Mouse (Mus musculus) embryonic fibroblast, embryonic 13.5 days (primary cell): ENCODE measurements around the gene Gpr31b. TPM values are rescaled to one million over a fixed set of nuclear protein-coding genes. Genes with fewer than 3 reads are reported as not detected.
"Not testable (repeated sequence)": the region's sequence is repeated elsewhere in the genome, so short reads cannot be mapped to it uniquely, and the experiment has no call there.

Experiments used
- H3K27ac ChIP-seq: 2 replicates; pipeline ENCODE4 v1.5.1; 2012; ENCODE audit warnings: low read length, control low read depth, inconsistent platforms; ENCODE audit not compliant: insufficient read depth
- H3K4me1 ChIP-seq: 2 replicates; pipeline ENCODE4 v1.6.1; 2011; ENCODE audit warnings: low read length; ENCODE audit not compliant: control insufficient read depth, insufficient read depth
- H3K4me3 ChIP-seq: 2 replicates; pipeline ENCODE4 v1.5.1; 2011; ENCODE audit warnings: mild to moderate bottlenecking, control low read depth, low read length; ENCODE audit not compliant: insufficient read depth
- CTCF ChIP-seq: IDR thresholded peaks from 2 replicates; pipeline ENCODE4 v1.5.1; 2011; ENCODE audit warnings: mild to moderate bottlenecking, control low read depth, low read length, moderate library complexity, borderline replicate concordance; ENCODE audit not compliant: insufficient read depth
- POLR2A ChIP-seq: IDR thresholded peaks from 2 replicates; pipeline ENCODE4 v1.6.1; 2011; ENCODE audit warnings: low read depth, mild to moderate bottlenecking, control low read depth, low read length, moderate library complexity
- polyA plus RNA-seq: library from polyadenylated mRNA; stranded (reverse); fragments of >200 nt; gene quantifications from 2 replicates; pipeline ENCODE4 v1.2.4, GENCODE M21; 2011; ENCODE audit warnings: low read depth; ENCODE audit not compliant: missing spikeins, insufficient read length

The Gpr31b gene
- not detected in 2 replicates for polyA plus RNA-seq

- H3K4me3 ChIP-seq, H3K4me1 ChIP-seq, H3K27ac ChIP-seq: not testable (repeated sequence)
Measured at GRCm38 (mm10) chr17:13052124-13052813, at the start of gene Gpr31b. TSS of gene Gpr31b (minus strand) at chr17:13052296.

- H3K4me3 ChIP-seq, H3K4me1 ChIP-seq, H3K27ac ChIP-seq: not testable (repeated sequence)
Measured at GRCm38 (mm10) chr17:13092960-13093359, 40.9 kb upstream of the Gpr31b start.

DNA sequence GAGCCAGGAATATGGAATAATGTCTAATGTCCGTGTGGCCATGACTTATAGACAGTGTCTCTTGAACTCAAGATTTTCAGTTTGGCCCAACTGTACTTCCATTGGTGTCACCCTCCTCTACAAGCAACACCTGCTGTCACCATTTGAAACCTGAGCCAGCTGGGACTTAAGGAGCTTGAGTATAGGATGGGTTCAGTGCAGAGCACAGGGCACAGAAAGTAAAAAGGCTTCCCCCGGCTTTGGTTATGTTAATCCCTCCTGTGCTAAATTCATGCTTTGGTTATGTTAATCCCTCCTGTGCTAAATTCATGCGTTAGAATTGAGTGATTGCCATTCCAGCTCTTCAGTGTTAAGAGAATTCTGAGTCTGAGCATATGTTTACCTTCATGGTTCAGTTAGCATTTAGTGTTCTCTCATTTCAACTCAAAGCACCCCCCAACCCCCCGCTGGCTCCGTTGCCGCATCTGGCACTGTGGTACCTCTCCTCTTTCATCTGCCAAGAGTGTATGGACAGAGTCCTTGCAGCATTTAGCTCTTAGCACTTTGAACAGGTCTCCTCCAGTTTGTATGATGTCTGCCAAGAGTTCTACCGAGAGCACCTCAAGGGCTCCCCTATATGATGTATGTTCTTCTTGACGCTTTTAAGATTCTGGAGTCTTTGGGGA, 40.1 kb upstream of the Gpr31b start:
- not testable (repeated sequence) for H3K4me1 ChIP-seq, H3K4me3 ChIP-seq, H3K27ac ChIP-seq

DNA sequence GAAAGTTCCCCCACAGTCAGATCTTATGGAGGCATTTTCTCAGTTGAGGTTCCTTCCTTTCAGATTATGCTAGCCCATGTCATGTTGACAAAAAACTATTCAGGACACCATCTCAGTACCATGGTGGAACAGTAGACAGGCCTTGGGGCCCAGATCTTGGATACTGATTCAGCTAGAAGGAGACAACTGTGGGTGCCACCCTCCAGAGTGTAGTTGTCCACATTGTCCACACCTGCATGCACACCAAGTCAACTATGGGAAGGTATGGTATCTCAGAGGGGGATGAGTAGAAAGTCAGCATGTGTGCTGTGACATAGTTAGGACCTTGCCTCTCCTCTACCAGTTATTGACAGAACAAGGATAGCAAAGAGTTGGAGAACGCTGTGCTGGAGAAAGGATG, 39.4 kb upstream of the Gpr31b start:
- H3K4me3 ChIP-seq, H3K27ac ChIP-seq, H3K4me1 ChIP-seq: not testable (repeated sequence)

GRCm38 (mm10) chr17:13069227-13069626, 17.1 kb upstream of the Gpr31b start:
- H3K4me3 ChIP-seq, H3K27ac ChIP-seq, H3K4me1 ChIP-seq: not testable (repeated sequence)

GRCm38 (mm10) chr17:13067864-13068385, 15.8 kb upstream of the Gpr31b start:
- H3K27ac ChIP-seq, H3K4me1 ChIP-seq, H3K4me3 ChIP-seq: not testable (repeated sequence)

DNA sequence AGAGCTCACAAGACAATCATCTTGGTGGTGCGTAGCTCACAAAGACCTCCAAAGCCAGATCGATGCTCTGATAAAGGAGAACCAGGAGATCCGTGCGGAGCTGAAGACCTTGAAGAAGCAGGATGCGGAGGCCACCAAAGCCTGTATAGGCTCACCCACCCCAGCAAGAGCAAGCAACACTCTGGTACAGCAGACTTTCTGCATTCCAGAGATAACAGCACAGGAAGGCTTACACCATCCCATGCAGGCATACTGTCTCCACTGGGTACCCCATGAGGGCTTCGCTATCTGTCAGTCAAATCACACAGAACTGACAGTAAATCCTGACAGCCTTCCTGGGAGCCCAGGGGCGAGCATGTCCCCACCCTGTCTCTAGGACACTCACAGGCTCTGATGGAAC, 10.8 kb upstream of the Gpr31b start:
- H3K27ac ChIP-seq, H3K4me1 ChIP-seq, H3K4me3 ChIP-seq: not testable (repeated sequence)

DNA sequence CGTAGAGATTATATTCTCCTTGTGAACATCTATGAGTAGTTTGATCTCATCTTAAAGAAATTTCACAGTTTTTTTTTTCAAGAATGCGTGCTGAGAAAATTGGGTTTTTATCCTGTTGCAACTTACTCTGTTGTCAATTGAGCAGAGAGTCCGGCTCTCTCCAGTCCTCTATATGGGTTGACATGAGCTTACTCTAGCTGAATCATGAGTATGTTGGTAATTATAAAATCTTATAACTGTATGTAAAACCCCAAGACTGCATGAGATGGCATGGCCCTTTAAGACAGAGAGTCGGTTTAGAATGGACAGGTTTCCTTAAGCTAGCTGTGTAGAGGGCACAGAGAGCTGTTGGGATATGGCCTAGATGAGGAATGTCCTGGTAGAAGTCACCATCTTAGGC, 8.7 kb upstream of the Gpr31b start, which contains the start of gene Tcp10b:
TSS of gene Tcp10b (plus strand) at position 301 of the 400 bp plus-strand sequence.
- not testable (repeated sequence) for H3K4me3 ChIP-seq, H3K4me1 ChIP-seq, H3K27ac ChIP-seq

DNA sequence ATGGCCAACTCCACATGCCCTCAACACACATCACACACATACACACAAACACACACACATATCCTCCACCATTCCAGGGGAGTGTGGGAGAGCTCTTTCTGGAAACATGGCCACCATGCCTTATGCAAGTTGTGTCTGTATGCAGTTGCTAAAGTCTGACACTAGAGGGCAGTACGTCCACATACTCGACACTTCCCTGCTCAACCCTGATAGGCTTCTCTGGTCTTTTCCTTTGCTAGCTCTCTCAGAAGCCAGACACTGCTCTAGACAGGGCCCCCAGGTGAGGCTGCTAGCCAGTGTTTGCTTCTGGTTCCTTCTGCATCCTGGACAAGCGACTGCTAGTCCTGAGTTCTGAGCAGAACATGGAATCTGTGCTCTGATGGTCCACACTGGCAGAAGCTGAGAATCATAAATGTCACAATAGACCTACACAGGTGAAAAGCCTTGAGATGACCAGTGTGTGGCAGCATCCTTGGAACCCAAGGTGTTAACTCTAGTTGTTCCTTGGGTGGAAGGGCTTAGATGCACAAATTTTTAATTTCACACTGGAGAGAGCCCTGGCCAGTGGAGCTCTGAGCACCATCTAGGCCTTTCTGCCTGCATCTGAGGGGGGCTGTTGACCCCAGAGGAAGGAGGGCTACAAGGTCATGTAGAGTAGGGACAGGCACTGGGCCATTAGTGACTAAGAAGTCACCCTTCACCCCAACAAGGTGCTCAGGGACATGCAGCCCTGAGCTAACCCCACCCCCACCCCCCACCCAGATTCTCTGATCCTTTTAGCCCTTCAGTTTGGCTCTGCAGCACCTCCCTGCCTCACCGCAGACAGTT, 8.0 kb downstream of the Gpr31b start:
- not testable (repeated sequence) for H3K4me1 ChIP-seq, H3K4me3 ChIP-seq, H3K27ac ChIP-seq

- H3K4me3 ChIP-seq, H3K4me1 ChIP-seq, H3K27ac ChIP-seq: not testable (repeated sequence)
Measured at GRCm38 (mm10) chr17:13036627-13037192, 15.4 kb downstream of the Gpr31b start.

DNA sequence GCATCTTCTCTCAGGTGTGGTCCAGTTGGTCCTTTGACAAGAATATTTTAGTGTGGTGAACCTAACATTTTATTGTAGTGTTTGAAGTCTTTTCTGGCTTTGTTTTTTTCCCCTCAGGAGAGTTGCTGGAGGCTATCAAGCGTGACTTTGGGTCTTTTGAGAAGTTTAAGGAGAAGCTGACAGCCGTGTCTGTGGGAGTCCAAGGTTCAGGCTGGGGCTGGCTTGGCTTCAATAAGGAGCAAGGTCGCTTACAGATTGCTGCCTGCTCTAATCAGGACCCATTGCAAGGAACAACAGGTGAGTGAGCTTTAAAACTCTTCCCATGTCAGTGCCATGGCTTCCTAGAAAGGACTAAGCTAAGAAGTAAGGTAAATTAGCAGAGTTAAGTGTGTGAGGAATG, 38.8 kb downstream of the Gpr31b start:
- no peak overlapping the region for H3K27ac ChIP-seq
- H3K4me1 ChIP-seq: peaks cover 2% of the 10 kb centered on the region
- TF ChIP-seq CTCF: no peak
- no peak for TF ChIP-seq POLR2A
- no peak overlapping the region for H3K4me3 ChIP-seq
